Mouse (Mus musculus) hindbrain, embryonic 13.5 days (tissue): ENCODE measurements around the gene Gnai3. TPM values are rescaled to one million over a fixed set of nuclear protein-coding genes. Genes with fewer than 3 reads are reported as not detected.

Experiments used
- ATAC-seq: fragments of 200-750 bp; cut with Nextera tagmentation; 2 replicates; pipeline ENCODE4 v1.8.0; 2017; ENCODE audit warnings: moderate TSS enrichment; ENCODE audit not compliant: low FRiP score
- H3K27ac ChIP-seq: fragments of 300-500 bp; sonication (generic); 2 replicates; pipeline ENCODE4 v1.5.1; 2015; ENCODE audit warnings: inconsistent platforms, mild to moderate bottlenecking, moderate library complexity
- H3K27me3 ChIP-seq: fragments of 300-500 bp; sonication (generic); 2 replicates; pipeline ENCODE4 v1.6.1; 2015; ENCODE audit warnings: mild to moderate bottlenecking, inconsistent platforms
- H3K36me3 ChIP-seq: fragments of 300-500 bp; sonication (generic); 2 replicates; pipeline ENCODE4 v1.6.1; 2015; ENCODE audit warnings: mild to moderate bottlenecking, inconsistent platforms
- H3K4me1 ChIP-seq: fragments of 300-500 bp; sonication (generic); replicated peaks from 2 replicates; pipeline ENCODE4 v1.6.1; 2015; ENCODE audit warnings: inconsistent platforms
- H3K4me2 ChIP-seq: fragments of 300-500 bp; sonication (generic); 2 replicates; pipeline ENCODE4 v1.6.1; 2015; ENCODE audit warnings: inconsistent platforms, mild to moderate bottlenecking, moderate library complexity
- H3K4me3 ChIP-seq: fragments of 300-500 bp; sonication (generic); 2 replicates; pipeline ENCODE4 v1.5.1; 2015; ENCODE audit warnings: mild to moderate bottlenecking, inconsistent platforms
- H3K9ac ChIP-seq: fragments of 300-500 bp; sonication (generic); 2 replicates; pipeline ENCODE4 v1.6.1; 2015; ENCODE audit warnings: mild to moderate bottlenecking, inconsistent platforms
- H3K9me3 ChIP-seq: fragments of 300-500 bp; sonication (generic); 2 replicates; pipeline ENCODE4 v1.6.1; 2016; ENCODE audit warnings: inconsistent platforms
- WGBS: fragments of 180-500 bp; shearing (Covaris S2); methylation state at CpG from one replicate; pipeline ENCODE4 v1.1.7; 2015; 5-methylcytosine and 5-hydroxymethylcytosine counted together
- polyA plus RNA-seq: library from polyadenylated mRNA; unstranded; fragments of >200 nt; fragmentation: Nextera tagmentation; extraction: Ambion mirVana; gene quantifications from 2 replicates; pipeline ENCODE4 v1.2.1, GENCODE M21; 2015

The Gnai3 gene
- polyA plus RNA-seq, 1 experiment from 2014 or later, result 148 TPM

GRCm38 (mm10) chr3:108069231-108069870 lies 76.6 kb downstream of the Gnai3 start:
- 83% methylated on average over 13 of the region's 13 CpGs for WGBS
- Histone ChIP-seq H3K4me1 (peaks cover 17% of the 10 kb centered on the region), H3K27me3 (0 out of 2 replicates have a peak, but pooled peaks cover 3% of the 10 kb centered on the region), H3K4me2 (no peak overlapping the region), H3K27ac (no peak overlapping the region), H3K9me3 (no peaks in the 10 kb centered on the region), H3K4me3 (no peak overlapping the region), H3K36me3 (peaks cover 14% of the 10 kb centered on the region), H3K9ac (no peak overlapping the region)
- no peak for ATAC-seq

DNA sequence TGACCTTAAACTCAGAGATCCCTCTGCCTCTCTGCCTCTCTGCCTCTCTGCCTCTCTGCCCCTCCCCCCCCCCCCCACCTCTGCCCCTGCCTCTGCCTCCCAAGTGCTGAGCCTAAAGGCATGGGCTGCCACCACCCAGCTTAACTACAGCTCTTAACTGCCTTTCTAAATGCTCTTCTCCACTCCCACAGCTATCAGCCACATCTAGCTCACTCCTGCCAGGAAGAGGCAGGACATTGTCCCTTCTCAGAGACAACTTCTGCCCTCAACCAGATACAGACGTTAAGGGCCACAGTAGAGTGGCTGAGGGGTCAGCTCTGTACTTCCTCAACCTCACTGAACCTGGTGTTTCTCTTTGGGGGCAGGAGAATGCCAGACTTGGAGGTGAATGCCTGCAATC lies 77.1 kb downstream of the Gnai3 start:
- H3K4me1 ChIP-seq, result peaks cover 13% of the 10 kb centered on the region
- 44% methylated on average over 1 of the region's 1 CpGs for WGBS
- H3K4me3 ChIP-seq, result no peak overlapping the region
- ATAC-seq, result no peak
- H3K27ac ChIP-seq, result no peak overlapping the region
- H3K9ac ChIP-seq, result no peak overlapping the region
- H3K27me3 ChIP-seq, result 0 out of 2 replicates have a peak, but pooled peaks cover 3% of the 10 kb centered on the region
- peaks cover 9% of the 10 kb centered on the region; the same call in 1 of the 2 replicates for H3K36me3 ChIP-seq
- no peaks in the 10 kb centered on the region for H3K9me3 ChIP-seq
- no peak overlapping the region for H3K4me2 ChIP-seq

- H3K4me1 ChIP-seq, result no peaks in the 10 kb centered on the region
- 73% methylated on average over 6 of the region's 6 CpGs for whole genome bisulfite sequencing
- ATAC-seq, result no peak
These were observed 78.5 kb downstream of the Gnai3 start for GRCm38 (mm10) chr3:108067370-108067934.

DNA sequence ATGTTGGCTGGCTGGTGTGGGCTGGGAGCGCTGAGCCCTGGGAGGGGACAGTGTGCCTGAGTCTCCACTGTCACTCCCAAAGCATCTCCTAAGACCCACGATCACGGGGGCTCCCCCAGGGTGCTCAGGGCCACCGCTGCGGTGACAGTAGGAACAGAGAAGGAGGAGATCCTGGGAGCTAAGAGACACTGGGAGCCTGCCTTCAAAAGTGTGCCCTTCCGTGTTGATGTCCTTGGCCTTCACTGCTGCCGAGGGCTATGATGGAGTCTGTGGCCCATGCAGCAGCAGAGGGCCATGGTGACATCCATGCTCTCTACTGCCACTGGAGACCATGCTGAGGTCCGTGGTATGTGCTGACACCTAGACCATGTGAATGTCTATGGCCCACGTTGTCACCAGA lies 80.4 kb downstream of the Gnai3 start:
- H3K36me3 ChIP-seq, result no peaks in the 10 kb centered on the region
- WGBS, result 85% methylated on average over 9 of the region's 9 CpGs

More at GRCm38 (mm10) chr3:108067370-108067934, 78.5 kb downstream of the Gnai3 start:
- H3K36me3 ChIP-seq, result 0 out of 2 replicates have a peak, but pooled peaks cover 3% of the 10 kb centered on the region
- no peaks in the 10 kb centered on the region for H3K9me3 ChIP-seq
- H3K27me3 ChIP-seq, result 0 out of 2 replicates have a peak, but pooled peaks cover 3% of the 10 kb centered on the region
- no peak overlapping the region for H3K27ac ChIP-seq
- H3K4me3 ChIP-seq, result no peak overlapping the region
- no peak overlapping the region for H3K9ac ChIP-seq
- H3K4me2 ChIP-seq, result no peak overlapping the region

GRCm38 (mm10) chr3:108064672-108065071 lies 81.3 kb downstream of the Gnai3 start:
- H3K36me3 ChIP-seq, result no peaks in the 10 kb centered on the region
- H3K4me1 ChIP-seq, result no peaks in the 10 kb centered on the region
- H3K27me3 ChIP-seq, result 0 out of 2 replicates have a peak, but pooled peaks cover 3% of the 10 kb centered on the region
- no peak overlapping the region for H3K4me2 ChIP-seq
- no peak overlapping the region for H3K27ac ChIP-seq
- ATAC-seq, result no peak
- no peak overlapping the region for H3K4me3 ChIP-seq
- WGBS, result 79% methylated on average over 4 of the region's 4 CpGs
- H3K9ac ChIP-seq, result no peak overlapping the region
- H3K9me3 ChIP-seq, result no peaks in the 10 kb centered on the region

More for the DNA sequence above, 80.4 kb downstream of the Gnai3 start:
- no peak overlapping the region for H3K4me3 ChIP-seq
- H3K4me2 ChIP-seq, result no peak overlapping the region
- H3K27me3 ChIP-seq, result 0 out of 2 replicates have a peak, but pooled peaks cover 3% of the 10 kb centered on the region
- no peak for ATAC-seq
- H3K27ac ChIP-seq, result no peak overlapping the region
- no peaks in the 10 kb centered on the region for H3K4me1 ChIP-seq
- no peaks in the 10 kb centered on the region for H3K9me3 ChIP-seq
- no peak overlapping the region for H3K9ac ChIP-seq

DNA sequence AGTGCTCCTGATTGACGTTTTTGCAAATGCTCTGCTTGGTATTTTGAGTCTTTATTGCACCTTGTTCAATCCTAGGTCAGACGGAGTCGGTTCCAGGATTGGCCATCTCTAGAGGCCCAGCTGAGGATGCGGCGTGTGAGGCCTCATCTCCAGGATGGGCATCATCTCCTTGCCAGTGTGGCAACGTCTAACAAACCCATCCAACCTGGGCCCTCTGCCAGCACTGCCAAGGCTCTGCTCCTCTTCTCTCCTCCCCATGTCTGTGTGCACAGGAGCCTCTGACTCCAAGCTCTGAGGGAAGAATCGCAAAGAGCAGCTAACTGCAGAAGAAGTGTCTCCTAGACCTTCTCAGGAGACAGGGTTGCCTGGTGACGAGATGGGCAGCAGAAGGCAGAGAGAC lies 83.3 kb downstream of the Gnai3 start:
- Histone ChIP-seq H3K9ac (no peak overlapping the region), H3K27ac (no peak overlapping the region), H3K4me1 (no peaks in the 10 kb centered on the region), H3K9me3 (no peaks in the 10 kb centered on the region), H3K4me3 (no peak overlapping the region), H3K27me3 (0 out of 2 replicates have a peak, but pooled peaks cover 3% of the 10 kb centered on the region), H3K4me2 (no peak overlapping the region), H3K36me3 (no peaks in the 10 kb centered on the region)
- no peak for ATAC-seq
- 82% methylated on average over 8 of the region's 8 CpGs for WGBS

DNA sequence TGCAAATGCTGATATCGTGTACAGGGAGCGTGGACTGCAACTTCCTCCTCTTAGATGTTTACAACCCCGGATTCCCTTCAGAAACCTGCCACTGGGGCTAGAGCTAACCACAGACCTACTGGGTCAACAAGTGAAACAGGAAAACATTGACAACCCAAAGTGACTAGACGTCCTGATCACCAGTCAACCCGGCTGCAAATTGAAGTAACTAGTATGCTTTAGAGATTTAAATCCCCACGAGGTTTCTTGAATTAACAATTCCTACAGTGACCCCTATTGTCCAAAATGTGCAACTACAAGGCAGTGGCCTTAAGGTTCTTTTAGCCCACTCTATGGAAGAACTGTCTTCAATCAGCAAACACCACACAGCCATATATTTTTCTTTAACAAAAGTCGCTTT lies 84.5 kb downstream of the Gnai3 start:
- ATAC-seq, result no peak
- Histone ChIP-seq H3K9me3 (no peaks in the 10 kb centered on the region), H3K36me3 (no peaks in the 10 kb centered on the region)

More for the DNA sequence above, 84.5 kb downstream of the Gnai3 start:
- WGBS, result 27% methylated on average over 7 of the region's 7 CpGs
- H3K4me1 ChIP-seq, result no peaks in the 10 kb centered on the region
- H3K27ac ChIP-seq, result no peak overlapping the region
- no peak overlapping the region for H3K4me3 ChIP-seq
- H3K9ac ChIP-seq, result no peak overlapping the region
- H3K4me2 ChIP-seq, result no peak overlapping the region
- 0 out of 2 replicates have a peak, but pooled peaks cover 3% of the 10 kb centered on the region for H3K27me3 ChIP-seq

Other genes starting within 250 kb of the Gnai3 start
- gene Gstm7, start 214.3 kb downstream of the Gnai3 start, polyA plus RNA-seq, result 82.5 and 85.8 TPM in 2 replicates
- gene Gstm6, start 202.4 kb downstream of the Gnai3 start, polyA plus RNA-seq, result 7.7 and 8.5 TPM in 2 replicates
- 0.17 TPM in 1 of 2 replicates, not detected in the other for gene Gstm3, start 176.9 kb downstream of the Gnai3 start, polyA plus RNA-seq
- gene Gstm2, start 159.7 kb downstream of the Gnai3 start, polyA plus RNA-seq, result 10.0 and 10.9 TPM in 2 replicates
- 53.7 and 54.2 TPM in 2 replicates for gene Gstm1, start 128.2 kb downstream of the Gnai3 start, polyA plus RNA-seq
- 15.2 and 15.4 TPM in 2 replicates for gene Gstm4, start 101.3 kb downstream of the Gnai3 start, polyA plus RNA-seq
- 50.9 and 52.4 TPM in 2 replicates for gene Ampd2, start 59.5 kb downstream of the Gnai3 start, polyA plus RNA-seq
- 0.10 and 0.43 TPM in 2 replicates for gene Gnat2, start 53.4 kb downstream of the Gnai3 start, polyA plus RNA-seq
- gene Gpr61, start 8.7 kb upstream of the Gnai3 start, polyA plus RNA-seq, result 3.0 and 3.5 TPM in 2 replicates
- gene Amigo1, start 40.2 kb upstream of the Gnai3 start, polyA plus RNA-seq, result 12.0 and 13.8 TPM in 2 replicates
- 3.5 and 4.3 TPM in 2 replicates for gene Cyb561d1, start 55.1 kb upstream of the Gnai3 start, polyA plus RNA-seq
- 26.2 and 27.1 TPM in 2 replicates for gene Atxn7l2, start 64.8 kb upstream of the Gnai3 start, polyA plus RNA-seq
- 0.34 and 0.43 TPM in 2 replicates for gene Sypl2, start 80.5 kb upstream of the Gnai3 start, polyA plus RNA-seq
- gene Psma5, start 110.8 kb upstream of the Gnai3 start, polyA plus RNA-seq, result 233 and 239 TPM in 2 replicates
- gene Sort1, start 137.9 kb upstream of the Gnai3 start, polyA plus RNA-seq, result 14.7 and 15.9 TPM in 2 replicates
- gene Mybphl, start 218.8 kb upstream of the Gnai3 start, polyA plus RNA-seq, result 0.13 and 0.21 TPM in 2 replicates
- gene Psrc1, start 237.7 kb upstream of the Gnai3 start, polyA plus RNA-seq, result 13.8 and 13.9 TPM in 2 replicates